Mouse (Mus musculus) heart, adult 18-20 months (tissue): ENCODE results near the gene Dhrs13. TPM values are rescaled to one million over a fixed set of nuclear protein-coding genes. Genes with fewer than 3 reads are reported as not detected.

Experiments
- DNase-seq, 2 experiments: peaks; one replicate each; pipeline ENCODE4 v3.0.0; 2021 to 2022; ENCODE audit warnings: mixed read lengths in 1 of 2
- long read RNA-seq, 2 experiments: library from polyadenylated mRNA; stranded (forward); transcript quantifications; one replicate each; pipeline ENCODE4 v2.0.0; 2021
- total RNA-seq, 2 experiments: library from RNA; stranded (reverse); gene quantifications; 2 replicates each; pipeline ENCODE4 v1.2.3; 2021

The Dhrs13 gene
- 1 to 10 TPM; 4.1 to 5.2 TPM for total RNA-seq
- long read RNA-seq, experiment 1, partial matches to known transcripts: 1 of 5 reads
- long read RNA-seq, experiment 1, other reads (novel, unspliced or antisense): 0 of 5 reads
- long read RNA-seq, experiment 2, partial matches to known transcripts: 0 of 2 reads
- long read RNA-seq, experiment 2, other reads (novel, unspliced or antisense): 0 of 2 reads

DNA sequence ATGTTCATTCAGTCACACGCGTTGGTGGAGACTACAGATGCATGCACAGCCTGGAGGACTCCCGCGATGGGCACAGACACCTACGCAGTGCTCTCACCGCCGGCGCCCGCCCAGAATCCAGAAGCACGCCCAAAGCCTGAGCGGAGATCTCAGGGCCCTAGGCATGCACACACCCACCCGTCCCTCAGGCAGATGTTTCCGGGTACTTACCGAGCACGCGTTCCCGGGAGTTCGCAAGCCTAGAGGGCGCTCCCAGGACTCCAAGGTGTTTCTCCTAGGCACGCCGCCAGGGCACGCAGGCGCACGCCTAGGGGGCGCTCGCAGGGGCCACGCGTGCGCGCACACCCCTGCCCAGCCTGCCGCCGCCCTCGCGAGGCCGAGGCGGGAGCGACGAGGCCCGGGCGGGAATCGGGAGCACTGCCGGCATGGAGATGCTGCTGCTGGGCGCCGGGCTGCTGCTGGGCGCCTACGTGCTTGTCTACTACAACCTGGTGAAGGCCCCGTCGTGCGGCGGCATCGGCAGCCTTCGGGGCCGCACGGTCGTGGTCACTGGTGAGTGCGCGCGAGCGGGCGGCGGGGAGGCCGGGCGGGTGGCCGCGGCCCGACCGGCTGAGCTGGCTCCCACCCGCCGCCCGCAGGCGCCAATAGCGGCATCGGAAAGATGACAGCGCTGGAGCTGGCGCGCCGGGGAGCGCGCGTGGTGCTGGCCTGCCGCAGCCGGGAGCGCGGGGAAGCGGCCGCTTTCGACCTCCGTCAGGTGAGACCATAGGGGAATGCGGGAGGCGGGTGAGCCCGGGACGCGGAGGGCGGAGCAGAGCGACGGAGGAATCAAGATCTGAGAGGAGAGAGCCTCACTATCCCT, at the start of gene Dhrs13:
Dhrs13 (plus strand) TSS at position 334 of the 862 bp plus-strand sequence.
- peak; percentile 95 to 96 for DNase-seq

DNA sequence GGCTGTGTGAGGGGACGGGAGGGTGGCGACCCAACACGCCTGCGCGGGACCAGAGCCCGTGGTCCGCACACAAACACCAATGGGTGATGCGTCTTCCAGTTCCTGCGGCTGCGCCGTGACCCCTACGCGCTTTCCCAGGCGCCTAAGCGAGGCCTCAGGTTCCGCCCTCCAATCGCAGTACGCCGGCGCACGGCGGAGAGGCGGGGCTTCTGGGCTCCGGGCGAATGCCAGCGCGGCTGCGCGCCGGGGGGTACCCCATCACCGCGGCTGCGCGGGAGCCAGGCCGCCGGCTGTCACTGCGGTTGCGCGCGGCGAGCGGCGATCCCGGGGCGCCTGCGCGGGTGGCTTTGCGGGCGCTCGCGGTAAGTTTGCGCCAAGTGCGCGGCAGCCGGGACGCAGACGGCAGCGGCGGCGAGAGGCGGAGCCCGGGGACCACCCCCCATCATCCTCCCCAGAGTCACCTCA, 49.6 kb upstream of the Dhrs13 start, which contains the start of gene Phf12:
Phf12 (plus strand) TSS at position 314 of the 465 bp plus-strand sequence.
- peak; percentile 100 for DNase-seq

DNA sequence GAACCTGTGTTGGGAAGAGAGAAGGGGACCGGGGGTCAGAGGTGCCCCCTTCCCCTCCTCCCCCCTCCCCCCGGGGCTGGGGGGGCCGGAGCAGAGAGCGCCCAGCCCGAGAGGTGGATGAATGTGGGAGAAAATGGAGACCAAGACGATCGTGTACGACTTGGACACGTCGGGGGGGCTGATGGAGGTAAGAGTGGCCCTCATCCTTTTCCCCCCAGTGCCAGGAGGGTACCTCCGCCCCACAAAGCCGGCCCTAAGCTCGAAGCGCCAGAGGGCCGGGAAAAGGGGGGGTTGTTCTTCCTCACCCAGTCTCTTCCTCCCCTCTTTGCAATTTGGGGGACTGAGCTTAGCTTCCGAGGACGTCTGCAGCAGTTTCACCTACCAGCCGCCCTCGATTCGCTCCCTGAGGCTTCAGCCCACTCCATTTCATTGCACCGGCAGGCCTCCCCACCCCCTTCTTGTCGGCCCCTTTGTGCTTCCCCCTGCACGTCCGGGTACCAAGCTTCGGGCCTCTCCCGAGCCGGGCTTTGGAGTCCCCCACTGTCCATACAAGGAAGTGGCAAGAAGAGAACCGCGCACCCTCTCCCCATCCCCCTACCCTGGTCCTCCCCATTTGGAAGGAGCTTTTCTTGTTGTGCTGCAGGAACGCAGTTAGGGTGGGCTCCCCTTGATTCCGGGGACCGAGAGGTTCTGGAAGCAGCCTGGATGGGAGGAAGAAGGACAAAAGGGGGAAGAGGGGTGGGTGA, 48.7 kb upstream of the Dhrs13 start:
- peak; percentile 52 to 55 for DNase-seq

DNA sequence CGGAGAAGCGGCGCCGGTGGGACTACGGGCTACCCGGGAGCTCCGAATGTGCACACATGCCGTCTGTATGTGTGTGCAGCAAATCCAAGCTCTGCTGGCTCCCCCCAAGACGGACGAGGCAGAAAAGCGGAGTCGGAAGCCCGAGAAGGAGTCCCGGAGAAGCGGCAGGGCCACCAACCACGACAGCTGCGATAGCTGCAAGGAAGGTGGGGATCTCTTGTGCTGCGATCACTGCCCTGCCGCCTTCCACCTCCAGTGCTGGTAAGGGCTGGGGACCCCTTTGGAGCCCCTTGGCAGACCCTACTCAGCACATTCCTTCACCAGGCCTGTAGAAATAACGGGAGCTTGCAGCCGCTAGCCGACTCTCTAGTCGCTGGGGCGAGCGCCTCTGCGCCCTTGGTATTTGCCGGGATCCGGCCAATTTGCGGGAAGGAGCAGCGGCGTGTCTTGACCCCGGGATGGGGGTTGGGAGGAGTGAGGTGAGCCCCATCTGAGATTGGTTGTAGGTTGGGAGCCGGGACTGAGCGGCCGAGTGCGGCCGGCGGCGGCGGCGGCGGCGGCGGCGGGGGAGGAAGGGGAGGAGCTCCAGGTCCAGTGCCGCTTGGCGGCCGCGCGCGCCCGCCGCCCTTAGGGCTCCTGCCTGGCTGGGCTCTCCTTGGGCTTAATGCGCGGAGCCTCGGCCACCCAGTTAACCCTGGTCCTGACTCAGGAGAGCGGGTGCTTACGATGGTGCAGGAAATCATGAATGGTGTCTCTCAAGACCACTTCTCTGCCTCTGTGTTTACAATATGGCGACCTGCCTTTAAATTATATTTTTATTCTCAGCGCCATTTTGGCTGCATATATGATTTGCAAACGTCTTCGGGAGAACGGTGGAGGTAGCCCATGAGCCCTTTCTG, 47.9 kb upstream of the Dhrs13 start:
- DNase-seq: peak; percentile 73 to 81

DNA sequence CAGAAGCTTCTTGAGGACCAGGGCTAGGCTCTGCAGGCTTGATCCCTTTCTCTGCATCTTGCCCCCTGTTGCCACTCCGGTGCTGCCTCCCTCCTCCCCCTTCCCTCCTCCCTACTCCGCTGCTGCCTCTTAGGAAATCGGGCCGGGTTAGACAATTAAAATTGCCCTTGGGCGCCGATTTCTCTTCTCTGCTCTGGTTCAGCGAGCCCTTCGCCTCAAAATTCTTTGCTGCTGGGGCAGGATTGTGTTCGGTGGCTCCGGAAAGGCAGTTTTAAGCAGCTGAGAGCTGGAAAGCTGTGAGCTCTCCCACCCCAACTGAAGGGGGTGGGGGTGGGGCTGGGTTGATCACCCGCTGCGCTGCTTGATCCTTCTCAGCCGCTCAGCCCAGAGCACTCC, 47.2 kb upstream of the Dhrs13 start:
- DNase-seq: peak; percentile 51 to 73

DNA sequence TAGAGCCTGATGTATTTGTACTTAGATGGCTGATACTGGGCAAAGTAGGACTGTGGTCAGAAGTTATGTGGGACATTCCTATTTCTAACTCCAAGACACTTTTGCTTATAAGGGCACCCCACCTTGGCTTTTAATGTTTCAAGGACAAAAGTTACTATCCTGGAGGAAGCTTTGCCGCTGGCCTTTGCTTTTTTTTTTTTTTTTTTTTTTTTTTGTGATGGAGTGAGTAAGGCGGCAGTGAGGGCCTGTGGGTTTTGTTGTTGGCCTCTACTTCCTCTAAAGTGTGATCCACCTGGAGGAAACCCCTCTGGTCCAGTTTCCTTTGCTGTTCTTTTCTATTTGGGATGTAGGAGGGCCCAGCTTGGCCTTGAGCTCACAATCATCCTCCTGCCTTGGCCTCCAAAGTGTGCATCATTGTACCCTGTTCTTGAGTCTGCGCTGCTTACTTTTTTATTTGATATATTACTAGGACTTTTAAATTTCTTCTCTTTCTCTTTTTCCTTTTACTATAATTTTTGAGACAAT, 46.5 kb upstream of the Dhrs13 start:
- DNase-seq: no peak

DNA sequence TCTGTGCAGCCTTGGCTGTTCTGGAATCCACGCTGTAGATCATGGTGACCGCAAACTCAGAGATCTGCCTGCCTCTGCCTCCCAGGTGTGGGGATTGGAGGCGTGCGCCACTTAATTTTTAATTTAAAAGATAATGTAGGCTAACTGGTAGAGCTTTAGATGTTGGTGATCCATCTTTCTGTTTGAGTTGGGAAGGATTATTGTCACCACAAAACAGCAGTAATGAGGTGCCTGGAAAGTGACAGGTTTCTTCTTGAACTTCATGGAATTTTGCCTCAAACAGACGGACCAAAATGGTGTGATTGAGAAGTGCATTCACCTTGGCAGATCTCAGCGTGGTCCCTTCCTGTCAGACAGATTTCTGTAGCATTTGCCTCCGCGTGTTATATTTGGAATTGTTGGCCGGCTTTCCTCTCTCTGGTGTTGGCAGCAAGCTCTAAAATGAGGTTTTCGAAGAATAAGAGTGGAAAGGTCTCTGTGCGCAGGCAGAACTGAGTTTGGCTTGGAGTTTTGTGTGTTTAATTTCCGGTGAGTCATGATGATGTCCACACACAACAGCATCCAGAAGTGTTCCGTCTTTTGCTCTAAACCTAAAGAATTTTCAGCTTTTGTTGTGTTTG, 42.9 kb upstream of the Dhrs13 start:
- peak; percentile 46 to 51 for DNase-seq

DNA sequence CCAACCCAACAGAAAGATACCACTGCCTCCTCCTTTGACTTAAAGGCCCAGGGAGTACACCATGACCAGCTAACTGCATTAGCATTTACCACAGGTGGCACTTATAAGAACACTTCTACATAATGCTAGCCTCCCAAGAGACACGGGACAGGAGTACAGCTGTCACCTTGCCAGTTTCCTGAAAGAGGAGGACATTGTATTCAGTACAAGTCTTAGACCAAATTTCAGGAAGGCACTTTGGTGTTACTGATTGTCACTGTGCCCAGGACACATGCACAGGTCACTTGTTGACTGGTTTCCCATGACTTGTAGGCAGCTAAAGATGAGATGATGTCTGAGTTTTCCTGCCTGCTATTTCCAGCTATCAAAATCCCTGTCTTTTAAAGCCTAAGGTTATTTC, 36.5 kb upstream of the Dhrs13 start:
- DNase-seq: peak; percentile 41 to 60

DNA sequence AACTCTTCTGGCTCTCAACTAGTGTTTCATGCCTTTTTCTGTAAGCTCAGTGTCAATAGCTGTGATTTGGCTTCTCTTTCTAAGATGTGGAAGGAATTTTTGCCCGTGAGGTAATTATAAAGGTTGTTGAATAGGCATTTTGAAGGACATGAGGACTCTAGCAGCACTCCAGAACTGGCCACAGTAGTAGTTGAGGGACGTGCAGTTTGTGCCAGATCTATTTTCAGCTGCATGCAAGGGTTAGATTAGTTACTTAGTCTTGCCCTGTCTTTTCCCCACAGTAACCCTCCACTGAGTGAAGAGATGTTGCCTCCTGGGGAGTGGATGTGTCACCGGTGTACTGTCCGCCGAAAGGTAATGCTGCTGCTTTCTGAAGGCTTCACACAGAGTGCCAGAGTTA, 25.6 kb upstream of the Dhrs13 start:
- DNase-seq: peak; percentile 46 to 64

DNA sequence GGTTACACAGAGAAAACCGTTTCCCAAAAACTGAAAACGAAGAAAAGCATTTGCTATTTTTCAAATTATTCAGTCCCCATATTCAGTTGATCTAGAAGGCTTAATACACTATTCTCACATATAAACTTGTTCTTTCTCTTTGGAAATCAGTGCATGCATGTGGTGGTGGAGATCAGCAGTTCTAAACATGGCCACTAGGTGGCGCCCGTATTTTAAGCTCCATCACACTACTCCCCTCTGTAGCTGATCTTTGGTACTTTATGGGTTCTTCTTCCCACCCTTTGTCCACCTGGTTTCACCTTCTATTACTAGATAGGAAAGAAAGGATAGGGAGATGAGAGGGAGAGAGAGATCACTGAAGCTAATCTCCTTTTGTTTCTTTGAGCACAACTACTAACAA, 12.4 kb upstream of the Dhrs13 start:
- peak; percentile 65 to 85 for DNase-seq

DNA sequence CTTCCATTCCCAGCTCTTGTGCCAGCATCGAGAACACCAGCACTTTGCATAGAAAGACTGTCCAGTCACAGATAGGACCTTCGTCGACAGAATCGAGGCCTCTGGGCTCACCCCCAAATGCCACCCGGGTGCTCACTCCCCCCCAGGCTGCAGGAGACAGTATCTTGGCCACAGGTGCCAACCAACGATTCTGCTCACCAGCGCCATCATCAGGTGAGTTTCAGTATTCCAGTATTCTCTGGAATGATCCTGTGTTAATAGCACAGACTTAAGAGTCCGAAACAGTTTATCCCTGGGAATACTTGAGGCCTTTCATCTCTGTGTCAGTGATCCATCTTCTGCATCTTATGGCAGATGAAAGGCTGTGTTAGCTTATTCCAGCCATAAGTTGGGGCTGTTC, 8.5 kb upstream of the Dhrs13 start:
- DNase-seq: peak in 1 of 2 experiments; percentile 40

DNA sequence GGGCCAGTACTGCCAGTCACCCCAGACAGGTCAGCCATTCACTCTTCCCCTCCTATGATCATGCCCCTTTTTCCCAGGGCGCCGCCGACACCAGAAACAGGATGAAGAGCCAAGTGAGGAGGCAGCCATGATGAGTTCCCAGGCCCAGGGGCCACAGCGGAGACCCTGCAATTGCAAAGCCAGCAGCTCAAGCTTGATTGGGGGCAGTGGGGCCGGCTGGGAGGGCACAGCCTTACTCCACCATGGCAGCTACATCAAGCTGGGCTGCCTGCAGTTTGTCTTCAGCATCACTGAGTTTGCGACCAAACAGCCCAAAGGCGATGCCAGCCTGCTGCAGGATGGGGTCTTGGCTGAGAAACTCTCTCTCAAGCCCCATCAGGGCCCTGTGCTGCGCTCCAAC, 2.8 kb upstream of the Dhrs13 start:
- DNase-seq: no peak

DNA sequence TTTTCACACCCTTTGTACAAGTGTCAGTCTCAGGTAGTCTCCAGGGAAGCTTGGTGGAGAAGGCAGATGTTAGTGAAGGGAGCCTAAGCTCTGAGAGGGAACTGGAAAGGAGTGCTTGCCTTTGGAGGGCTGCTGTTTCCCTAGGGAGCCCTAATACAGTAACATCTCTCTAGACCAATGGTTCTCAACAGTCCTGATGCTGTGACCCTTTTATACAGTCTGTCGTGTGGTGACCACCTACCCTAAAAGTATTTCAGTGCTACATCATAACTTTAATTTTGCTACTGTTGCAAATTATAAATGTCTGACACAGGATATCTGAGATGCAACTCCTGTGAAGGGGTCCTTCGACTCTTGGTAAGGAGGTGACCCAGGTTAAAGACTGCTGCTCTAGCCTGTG, 1.5 kb upstream of the Dhrs13 start:
- no peak for DNase-seq

DNA sequence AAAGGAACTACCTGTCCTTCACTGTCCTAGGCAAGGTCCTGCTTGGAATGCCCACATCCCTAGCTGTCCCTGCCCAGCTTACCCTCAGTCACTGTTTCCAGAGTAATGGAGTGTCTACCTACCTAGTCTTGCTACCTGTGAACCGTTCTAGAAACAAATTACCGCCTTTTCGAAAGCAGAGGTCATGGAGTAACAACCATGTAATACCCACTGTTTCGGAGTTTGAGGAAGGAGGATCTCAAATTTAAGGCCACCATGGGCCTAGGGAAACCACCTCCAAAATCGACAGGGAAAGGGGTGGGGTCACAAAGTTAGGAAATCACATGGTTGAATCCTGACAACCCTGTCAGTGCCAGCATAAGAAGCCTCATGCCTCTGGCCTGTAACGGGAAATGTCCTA, 691 bp upstream of the Dhrs13 start:
- DNase-seq: no peak

DNA sequence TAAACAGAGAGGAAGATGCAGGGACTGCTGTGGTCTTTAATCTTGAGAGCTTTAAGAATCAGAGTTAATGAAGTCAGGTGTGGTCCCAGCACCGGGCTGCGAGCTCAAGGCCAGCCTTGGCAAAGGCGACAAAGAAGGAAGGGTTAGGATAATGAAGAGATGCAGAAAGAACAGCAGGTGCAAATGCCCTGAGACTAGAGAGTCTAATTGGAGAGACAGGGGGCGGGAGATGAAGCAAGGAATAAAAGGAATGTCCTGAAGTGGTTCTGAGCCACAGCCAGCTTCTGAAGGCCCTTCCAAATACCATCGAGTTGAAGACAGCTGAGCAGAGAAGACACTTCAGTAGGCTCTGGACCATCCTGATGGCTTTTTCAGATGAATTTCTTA, 722 bp downstream of the Dhrs13 start:
- DNase-seq: no peak

DNA sequence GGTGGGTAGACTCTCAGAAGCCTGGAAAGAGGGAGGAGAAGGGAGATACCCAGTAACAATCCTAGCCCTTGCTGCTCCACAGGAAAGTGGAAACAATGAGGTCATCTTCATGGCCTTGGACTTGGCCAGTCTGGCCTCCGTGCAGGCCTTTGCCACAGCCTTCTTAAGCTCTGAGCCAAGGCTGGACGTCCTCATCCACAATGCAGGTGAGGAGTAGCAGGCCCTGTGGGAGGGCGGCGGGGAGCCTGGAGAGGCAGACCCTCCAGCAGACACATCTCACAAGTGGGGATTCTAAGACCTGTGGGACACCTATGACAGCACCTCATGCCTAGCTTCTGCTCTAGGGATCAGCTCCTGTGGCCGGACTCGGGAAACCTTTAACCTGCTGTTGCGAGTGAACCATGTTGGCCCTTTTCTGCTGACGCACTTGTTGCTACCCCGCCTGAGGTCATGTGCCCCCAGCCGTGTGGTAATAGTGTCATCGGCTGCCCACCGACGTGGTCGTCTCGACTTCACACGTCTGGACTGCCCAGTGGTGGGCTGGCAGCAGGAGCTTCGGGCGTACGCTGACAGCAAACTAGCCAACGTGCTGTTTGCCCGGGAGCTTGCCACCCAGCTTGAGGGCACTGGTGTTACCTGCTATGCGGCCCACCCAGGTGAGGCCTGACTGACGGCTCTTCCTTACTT, 2.0 kb downstream of the Dhrs13 start:
- DNase-seq: no peak

DNA sequence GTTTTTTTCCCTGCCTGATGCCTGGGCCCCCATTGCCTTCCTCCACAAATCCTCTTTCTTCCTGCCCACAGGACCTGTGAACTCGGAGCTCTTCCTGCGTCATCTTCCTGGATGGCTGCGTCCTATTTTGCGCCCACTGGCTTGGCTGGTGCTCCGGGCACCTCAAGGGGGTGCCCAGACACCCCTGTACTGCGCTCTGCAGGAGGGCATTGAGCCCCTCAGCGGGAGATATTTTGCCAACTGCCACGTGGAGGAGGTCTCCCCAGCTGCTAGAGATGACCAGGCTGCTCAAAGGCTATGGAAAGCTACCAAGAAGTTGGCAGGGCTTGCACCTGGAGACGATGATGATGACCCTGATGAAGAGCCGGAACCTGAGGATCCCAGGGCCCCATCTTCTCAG, 4.7 kb downstream of the Dhrs13 start:
- no peak for DNase-seq

DNA sequence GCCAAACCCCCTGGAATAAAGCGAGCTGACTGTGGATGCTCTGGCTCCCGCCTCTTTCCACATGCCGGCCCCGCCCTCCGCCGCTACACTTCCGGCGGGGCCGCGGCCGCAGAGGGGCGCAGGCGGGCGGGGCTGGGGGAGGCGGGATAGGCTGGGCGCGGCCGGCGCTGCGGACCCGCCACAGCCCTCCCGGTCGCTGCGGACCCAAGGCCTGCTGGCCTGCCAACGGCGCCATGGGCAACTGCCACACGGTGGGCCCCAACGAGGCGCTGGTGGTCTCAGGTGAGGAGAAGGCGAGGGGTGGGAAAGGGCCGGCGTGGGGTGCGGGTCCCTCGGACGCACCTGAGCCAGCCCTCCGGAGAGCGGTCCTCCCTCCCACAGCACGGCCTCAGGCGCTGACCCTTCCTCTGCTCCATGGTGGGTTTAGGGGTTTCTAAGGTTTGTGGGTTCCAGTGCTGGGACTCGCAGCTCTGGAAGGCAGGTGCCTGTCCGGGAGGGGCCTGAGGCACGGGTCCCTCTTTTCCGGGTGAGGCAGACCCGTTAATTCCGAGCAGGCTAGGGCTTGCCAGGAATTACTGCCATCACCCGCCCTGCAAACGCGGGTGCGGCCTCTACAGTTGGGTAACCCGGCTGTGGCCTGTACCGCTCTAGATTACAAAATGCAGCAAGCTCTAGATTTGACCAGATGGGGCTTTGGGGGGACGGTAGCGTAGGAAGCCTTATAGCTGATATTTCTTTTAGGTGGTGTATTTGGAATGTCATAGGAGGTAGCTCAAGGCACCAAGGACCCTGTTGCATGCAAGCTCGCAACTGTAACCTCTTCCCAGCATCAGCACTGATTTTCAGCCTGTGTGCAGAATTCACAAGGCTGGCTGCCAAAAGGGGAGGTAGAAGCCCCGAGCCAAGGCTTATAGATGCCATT, 6.0 kb downstream of the Dhrs13 start, which contains the start of gene Flot2:
Flot2 (plus strand) TSS at position 101 of the 922 bp plus-strand sequence.
- peak; percentile 65 to 70 for DNase-seq

DNA sequence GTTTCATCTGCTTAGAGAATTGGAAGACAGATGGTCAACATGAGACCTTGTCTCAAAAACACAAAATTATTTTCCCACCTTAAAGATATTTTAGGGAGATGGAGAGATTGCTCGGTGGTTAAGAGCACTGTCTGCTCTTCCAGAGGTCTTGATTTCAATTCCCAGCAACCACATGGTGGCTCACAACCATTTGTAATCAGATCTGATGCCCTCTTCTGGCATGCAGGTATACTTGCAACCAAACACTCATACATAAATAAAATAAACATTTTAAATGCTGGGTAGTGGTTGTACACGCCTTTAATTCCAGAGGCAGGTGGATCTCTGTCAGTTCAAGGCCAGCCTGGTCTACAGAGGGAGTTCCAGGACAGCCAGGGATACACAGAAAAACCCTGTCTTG, 8.8 kb downstream of the Dhrs13 start:
- no peak for DNase-seq
